Mouse (Mus musculus): ENCODE measurements at regions not wholly inside any gene's neighbourhood (a gene's known extent, or its start where the extent isn't known, plus 50 kb on each side); places are given as distances from the start of the nearest gene placed in this dataset.

- TF ChIP-seq POLR2A (IDR thresholded peaks at IDR 0.05; ENCODE audit: low read depth, low read length) (no peak), CTCF (IDR thresholded peaks at IDR 0.05; ENCODE audit: extremely low read depth, insufficient read length, insufficient replicate concordance, low read depth, low read length) (no peak)
Measured at GRCm38 (mm10) chr15:74306543-74306942, 329.6 kb downstream of the Mroh4 start.

Data from small intestine, adult 2 months (tissue).